Mouse (Mus musculus) C2C12 (cell line): Measurements from ENCODE around the gene Gpm6a. TPM values are rescaled to one million over a fixed set of nuclear protein-coding genes. Genes with fewer than 3 reads are reported as not detected.

Experiments
- H3K27me3 ChIP-seq: one replicate; pipeline ENCODE4 v1.6.1; 2011; ENCODE audit not compliant: control insufficient read depth, insufficient read depth, insufficient read length
- H3K36me3 ChIP-seq: one replicate; pipeline ENCODE4 v1.6.1; 2011; ENCODE audit not compliant: control insufficient read depth, insufficient read depth
- H3K4me3 ChIP-seq: one replicate; pipeline ENCODE4 v1.5.1; 2011; ENCODE audit warnings: mild to moderate bottlenecking, control low read depth; ENCODE audit not compliant: poor library complexity, insufficient read depth, severe bottlenecking
- H3K79me2 ChIP-seq: one replicate; pipeline ENCODE4 v1.6.1; 2011; ENCODE audit not compliant: control insufficient read depth, insufficient read depth
- H3K79me3 ChIP-seq: one replicate; pipeline ENCODE4 v1.6.1; 2011; ENCODE audit warnings: low read depth, control low read depth
- H3ac ChIP-seq: one replicate; pipeline ENCODE3; 2011; ENCODE audit warnings: low read depth; ENCODE audit not compliant: control insufficient read depth, insufficient read length
- CEBPB ChIP-seq: IDR thresholded peaks from one replicate; pipeline ENCODE4 v1.6.1; 2011; ENCODE audit warnings: low read depth, mild to moderate bottlenecking, control low read depth, moderate library complexity
- CTCF ChIP-seq: IDR thresholded peaks from one replicate; pipeline ENCODE4 v1.5.1; 2011; ENCODE audit not compliant: control insufficient read depth, insufficient read depth, insufficient read length
- FOSL1 ChIP-seq: IDR thresholded peaks from one replicate; pipeline ENCODE4 v1.8.0; 2011; ENCODE audit warnings: mild to moderate bottlenecking, low read length; ENCODE audit not compliant: poor library complexity, insufficient read depth, severe bottlenecking
- MAX ChIP-seq: IDR thresholded peaks from one replicate; pipeline ENCODE4 v1.6.1; 2011; ENCODE audit warnings: mild to moderate bottlenecking, control low read depth
- MYOD1 ChIP-seq: IDR thresholded peaks from one replicate; pipeline ENCODE4 v1.6.1; 2011; ENCODE audit warnings: low read depth; ENCODE audit not compliant: control insufficient read depth, insufficient read length
- MYOG ChIP-seq: IDR thresholded peaks from one replicate; pipeline ENCODE4 v1.6.1; 2011; ENCODE audit not compliant: control insufficient read depth, insufficient read length; ENCODE audit errors: extremely low read depth
- USF1 ChIP-seq: IDR thresholded peaks from one replicate; pipeline ENCODE4 v1.6.1; 2011; ENCODE audit warnings: low read depth, mild to moderate bottlenecking, control low read depth, moderate library complexity
- long read RNA-seq, 2 experiments: library from polyadenylated mRNA; unstranded; transcript quantifications; one replicate each; pipeline ENCODE4 v2.0.0; 2019 to 2020
- polyA plus RNA-seq: library from polyadenylated mRNA; unstranded; fragments of >200 nt; fragmentation: generic; extraction: Trizol; gene quantifications from one replicate; pipeline ENCODE4 v1.2.1, GENCODE M21; 2012; ENCODE audit warnings: missing spikeins

The Gpm6a gene
- polyA plus RNA-seq, result not detected
- long read RNA-seq, experiment 1, result 0 reads
- long read RNA-seq, experiment 2, result 0 reads

- TF ChIP-seq USF1 (no peak), CTCF (no peak), MAX (no peak), CEBPB (no peak), FOSL1 (no peak)
- Histone ChIP-seq H3K79me2 (no peaks in the 10 kb centered on the region), H3K79me3 (no peaks in the 10 kb centered on the region), H3K4me3 (no peak within 1 kb of the TSS), H3ac (no peak within 1 kb of the TSS), H3K27me3 (no peaks in the 10 kb centered on the region), H3K36me3 (no peaks in the 10 kb centered on the region)
Measured at GRCm38 (mm10) chr8:54954741-54955455, at the start of gene Gpm6a. Gene Gpm6a, plus strand, starts transcription at chr8:54954843.

- Histone ChIP-seq H3ac (no peak overlapping the region), H3K4me3 (no peak overlapping the region), H3K79me2 (no peaks in the 10 kb centered on the region), H3K27me3 (no peaks in the 10 kb centered on the region), H3K79me3 (no peaks in the 10 kb centered on the region), H3K36me3 (no peaks in the 10 kb centered on the region)
- no peak for TF ChIP-seq MYOG
- no peak for TF ChIP-seq MAX
- TF ChIP-seq CEBPB, result no peak
- no peak for TF ChIP-seq CTCF
- no peak for TF ChIP-seq FOSL1
Measured at GRCm38 (mm10) chr8:54912891-54913290, 41.8 kb upstream of the Gpm6a start.

DNA sequence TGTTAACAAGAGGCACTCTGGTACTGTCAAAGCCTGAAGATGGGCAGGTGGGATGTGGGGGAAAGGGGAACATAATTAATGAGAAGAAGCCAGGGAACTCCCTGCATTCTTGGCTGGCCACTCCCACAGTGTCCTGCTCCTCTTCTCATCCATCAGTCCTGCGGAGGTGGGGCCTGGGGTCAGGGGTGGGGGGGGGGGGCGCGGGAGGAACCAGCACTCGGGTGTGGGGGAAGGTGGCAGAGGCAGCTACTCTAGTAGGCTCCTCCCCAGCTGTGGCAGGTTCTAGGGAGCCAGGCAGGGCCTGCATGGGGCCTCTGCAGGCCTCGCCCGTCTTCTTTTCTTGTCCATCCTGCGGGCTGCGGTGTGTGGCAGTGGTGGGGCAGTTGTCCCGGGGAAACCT is 36.9 kb upstream of the Gpm6a start:
- H3K36me3 ChIP-seq, result no peaks in the 10 kb centered on the region
- H3K4me3 ChIP-seq, result no peak overlapping the region
- TF ChIP-seq CEBPB (no peak), MAX (no peak)
- H3K79me2 ChIP-seq, result no peaks in the 10 kb centered on the region
- no peaks in the 10 kb centered on the region for H3K27me3 ChIP-seq
- no peak overlapping the region for H3ac ChIP-seq
- no peaks in the 10 kb centered on the region for H3K79me3 ChIP-seq

DNA sequence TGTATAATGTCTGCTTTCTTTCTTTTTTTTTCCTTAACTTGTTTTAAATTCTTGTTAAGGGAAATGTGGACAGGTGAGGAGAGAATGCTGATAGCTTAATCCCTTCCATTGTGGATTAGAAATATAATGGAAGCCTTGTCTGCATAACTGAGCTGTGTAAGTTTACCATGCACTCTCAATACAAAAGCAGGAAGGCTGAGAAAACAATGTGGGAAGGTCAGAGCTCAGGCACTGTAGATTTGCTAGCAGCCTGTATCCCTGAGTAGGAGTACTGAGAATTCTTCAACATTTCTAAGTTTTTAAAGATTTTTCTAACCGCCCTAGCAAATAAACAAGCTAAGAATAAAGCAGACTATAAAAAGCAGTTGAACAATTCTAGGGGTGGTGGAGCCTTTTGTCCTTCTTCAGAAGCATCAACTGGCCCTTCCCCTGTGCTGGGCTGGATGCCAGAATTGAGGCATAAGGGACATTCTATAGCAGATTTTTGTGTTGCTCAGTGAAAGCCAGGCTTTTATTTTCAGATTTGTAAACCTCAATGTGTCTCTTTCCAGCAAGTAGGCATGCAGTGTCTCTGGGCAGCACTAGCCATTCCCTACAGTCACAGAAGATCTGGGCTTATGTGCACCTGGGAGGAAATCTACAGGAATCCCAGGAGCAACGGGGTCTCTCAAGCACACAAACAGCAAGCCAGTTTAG is 32.3 kb upstream of the Gpm6a start:
- Histone ChIP-seq H3K4me3 (no peak overlapping the region), H3ac (no peak overlapping the region), H3K79me2 (no peaks in the 10 kb centered on the region), H3K79me3 (no peaks in the 10 kb centered on the region), H3K27me3 (no peaks in the 10 kb centered on the region), H3K36me3 (no peaks in the 10 kb centered on the region)
- TF ChIP-seq CTCF (no peak), MYOG (no peak), USF1 (no peak), MYOD1 (no peak), FOSL1 (no peak), MAX (no peak), CEBPB (no peak)

DNA sequence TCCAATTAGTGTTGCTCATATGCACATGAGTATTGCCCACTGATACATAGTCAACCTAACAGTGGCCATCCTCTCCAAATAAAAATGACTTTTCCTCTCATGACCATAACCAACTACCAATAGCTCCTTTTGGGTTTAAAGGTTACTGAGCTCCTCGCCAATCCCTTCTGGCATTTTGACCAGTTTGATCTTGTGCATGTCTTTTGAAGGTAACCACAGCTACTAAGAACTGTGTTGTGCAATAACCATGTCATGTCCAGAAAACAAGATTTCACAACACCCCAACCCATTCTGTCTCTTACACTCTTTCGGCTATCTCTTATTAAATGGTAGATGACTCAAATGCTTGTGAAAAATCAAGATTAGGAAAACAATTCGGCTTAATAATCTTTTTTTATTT is 29.7 kb upstream of the Gpm6a start:
- no peak overlapping the region for H3K4me3 ChIP-seq
- no peak for TF ChIP-seq USF1
- TF ChIP-seq CEBPB, result peak; percentile 17
- no peak overlapping the region for H3ac ChIP-seq
- H3K79me3 ChIP-seq, result no peaks in the 10 kb centered on the region
- H3K79me2 ChIP-seq, result no peaks in the 10 kb centered on the region
- H3K27me3 ChIP-seq, result no peaks in the 10 kb centered on the region
- no peaks in the 10 kb centered on the region for H3K36me3 ChIP-seq

GRCm38 (mm10) chr8:54932306-54932705 is 22.3 kb upstream of the Gpm6a start:
- Histone ChIP-seq H3K36me3 (no peaks in the 10 kb centered on the region), H3K4me3 (no peak overlapping the region)
- no peak for TF ChIP-seq MYOD1
- TF ChIP-seq USF1, result no peak
- no peak for TF ChIP-seq CTCF
- no peak for TF ChIP-seq MAX
- TF ChIP-seq FOSL1, result no peak
- no peak for TF ChIP-seq MYOG
- no peak for TF ChIP-seq CEBPB

More at GRCm38 (mm10) chr8:54932306-54932705, 22.3 kb upstream of the Gpm6a start:
- Histone ChIP-seq H3K79me3 (no peaks in the 10 kb centered on the region), H3K27me3 (no peaks in the 10 kb centered on the region), H3ac (no peak overlapping the region), H3K79me2 (no peaks in the 10 kb centered on the region)
